Mouse (Mus musculus): ENCODE results near the gene F3. TPM values are rescaled to one million over a fixed set of nuclear protein-coding genes. Genes with fewer than 3 reads are reported as not detected.
A peak's percentile ranks its signal among the peaks of the same experiment; 100 is the strongest.

The F3 gene
- polyA plus RNA-seq, 1 experiment from 2014 or later: 7.8 TPM

- Histone ChIP-seq H3K4me3 (ENCODE audit: low read depth, low read length) (no peak overlapping the region), H3K36me3 (ENCODE audit: control insufficient read depth, insufficient read depth, low read length) (no peaks in the 10 kb centered on the region), H3K9ac (ENCODE audit: low read depth, low read length) (no peak overlapping the region), H3K9me3 (replicated peaks; ENCODE audit: control insufficient read depth, low read length) (no peaks in the 10 kb centered on the region), H3K4me2 (no peak overlapping the region), H3K4me1 (ENCODE audit: control insufficient read depth, insufficient read depth, low read length) (peaks cover 7% of the 10 kb centered on the region; the same call in 1 of the 2 replicates), H3K27ac (ENCODE audit: low read depth, low read length) (no peak overlapping the region), H3K27me3 (ENCODE audit: control insufficient read depth, insufficient read depth, low read length) (no peaks in the 10 kb centered on the region)
- WGBS (ENCODE audit: insufficient replicate concordance): 38% methylated on average over 8 of the region's 8 CpGs
- ATAC-seq (replicated peaks; ENCODE audit: insufficient number of reproducible peaks, low FRiP score, low TSS enrichment): no peak
These were observed 22.9 kb upstream of the F3 start for GRCm38 (mm10) chr3:121700364-121700952.

GRCm38 (mm10) chr3:121703155-121703879 lies 20.0 kb upstream of the F3 start:
- H3K36me3 ChIP-seq (ENCODE audit: control insufficient read depth, insufficient read depth, low read length): no peaks in the 10 kb centered on the region
- no peaks in the 10 kb centered on the region for H3K9me3 ChIP-seq (replicated peaks; ENCODE audit: control insufficient read depth, low read length)
- H3K4me3 ChIP-seq (ENCODE audit: low read depth, low read length): no peak overlapping the region
- WGBS (ENCODE audit: insufficient replicate concordance): 75% methylated on average over 7 of the region's 7 CpGs
- H3K4me1 ChIP-seq (ENCODE audit: control insufficient read depth, insufficient read depth, low read length): peaks cover 9% of the 10 kb centered on the region; the same call in 1 of the 2 replicates
- H3K4me2 ChIP-seq: no peak overlapping the region
- H3K27ac ChIP-seq (ENCODE audit: low read depth, low read length): no peak overlapping the region
- no peak overlapping the region for H3K9ac ChIP-seq (ENCODE audit: low read depth, low read length)
- H3K27me3 ChIP-seq (ENCODE audit: control insufficient read depth, insufficient read depth, low read length): no peaks in the 10 kb centered on the region
- ATAC-seq (replicated peaks; ENCODE audit: insufficient number of reproducible peaks, low FRiP score, low TSS enrichment): no peak

GRCm38 (mm10) chr3:121703880-121704243 lies 19.5 kb upstream of the F3 start:
- Histone ChIP-seq H3K27me3 (ENCODE audit: control insufficient read depth, insufficient read depth, low read length) (no peaks in the 10 kb centered on the region), H3K4me1 (ENCODE audit: control insufficient read depth, insufficient read depth, low read length) (peaks cover 9% of the 10 kb centered on the region; the same call in 1 of the 2 replicates), H3K9ac (ENCODE audit: low read depth, low read length) (no peak overlapping the region), H3K4me2 (no peak overlapping the region), H3K36me3 (ENCODE audit: control insufficient read depth, insufficient read depth, low read length) (no peaks in the 10 kb centered on the region), H3K27ac (ENCODE audit: low read depth, low read length) (no peak overlapping the region), H3K4me3 (ENCODE audit: low read depth, low read length) (no peak overlapping the region), H3K9me3 (replicated peaks; ENCODE audit: control insufficient read depth, low read length) (no peaks in the 10 kb centered on the region)
- 83% methylated on average over 3 of the region's 3 CpGs for WGBS (ENCODE audit: insufficient replicate concordance)
- ATAC-seq (replicated peaks; ENCODE audit: insufficient number of reproducible peaks, low FRiP score, low TSS enrichment): no peak

GRCm38 (mm10) chr3:121706087-121706486 lies 17.2 kb upstream of the F3 start:
- H3K9ac ChIP-seq (ENCODE audit: low read depth, low read length): no peak overlapping the region
- H3K4me3 ChIP-seq (ENCODE audit: low read depth, low read length): no peak overlapping the region
- no peak for ATAC-seq (replicated peaks; ENCODE audit: insufficient number of reproducible peaks, low FRiP score, low TSS enrichment)
- no peak overlapping the region for H3K27ac ChIP-seq (ENCODE audit: low read depth, low read length)
- no peaks in the 10 kb centered on the region for H3K27me3 ChIP-seq (ENCODE audit: control insufficient read depth, insufficient read depth, low read length)
- no peak overlapping the region for H3K4me2 ChIP-seq
- 66% methylated on average over 5 of the region's 5 CpGs for WGBS (ENCODE audit: insufficient replicate concordance)
- no peaks in the 10 kb centered on the region for H3K36me3 ChIP-seq (ENCODE audit: control insufficient read depth, insufficient read depth, low read length)
- 0 out of 2 replicates have a peak, but pooled peaks cover 2% of the 10 kb centered on the region for H3K4me1 ChIP-seq (ENCODE audit: control insufficient read depth, insufficient read depth, low read length)
- no peaks in the 10 kb centered on the region for H3K9me3 ChIP-seq (replicated peaks; ENCODE audit: control insufficient read depth, low read length)

GRCm38 (mm10) chr3:121707106-121707505 lies 16.2 kb upstream of the F3 start:
- Histone ChIP-seq H3K36me3 (ENCODE audit: control insufficient read depth, insufficient read depth, low read length) (no peaks in the 10 kb centered on the region), H3K4me1 (ENCODE audit: control insufficient read depth, insufficient read depth, low read length) (0 out of 2 replicates have a peak, but pooled peaks cover 6% of the 10 kb centered on the region), H3K27me3 (ENCODE audit: control insufficient read depth, insufficient read depth, low read length) (no peaks in the 10 kb centered on the region), H3K4me2 (no peak overlapping the region), H3K27ac (ENCODE audit: low read depth, low read length) (0 out of 2 replicates have a peak overlapping the region, but pooled peaks have one; percentile 29), H3K4me3 (ENCODE audit: low read depth, low read length) (no peak overlapping the region), H3K9me3 (replicated peaks; ENCODE audit: control insufficient read depth, low read length) (no peaks in the 10 kb centered on the region), H3K9ac (ENCODE audit: low read depth, low read length) (no peak overlapping the region)
- 84% methylated on average over 4 of the region's 4 CpGs for WGBS (ENCODE audit: insufficient replicate concordance)
- no peak for ATAC-seq (replicated peaks; ENCODE audit: insufficient number of reproducible peaks, low FRiP score, low TSS enrichment)

GRCm38 (mm10) chr3:121710894-121711531 lies 12.3 kb upstream of the F3 start:
- peaks cover 23% of the 10 kb centered on the region for H3K4me1 ChIP-seq (ENCODE audit: control insufficient read depth, insufficient read depth, low read length)
- no peaks in the 10 kb centered on the region for H3K9me3 ChIP-seq (replicated peaks; ENCODE audit: control insufficient read depth, low read length)
- no peak overlapping the region for H3K4me2 ChIP-seq
- H3K27me3 ChIP-seq (ENCODE audit: control insufficient read depth, insufficient read depth, low read length): no peaks in the 10 kb centered on the region
- 0 out of 2 replicates have a peak overlapping the region, but pooled peaks have one; percentile 62 for H3K27ac ChIP-seq (ENCODE audit: low read depth, low read length)
- no peaks in the 10 kb centered on the region for H3K36me3 ChIP-seq (ENCODE audit: control insufficient read depth, insufficient read depth, low read length)
- no peak for ATAC-seq (replicated peaks; ENCODE audit: insufficient number of reproducible peaks, low FRiP score, low TSS enrichment)
- WGBS (ENCODE audit: insufficient replicate concordance): 78% methylated on average over 7 of the region's 7 CpGs
- H3K4me3 ChIP-seq (ENCODE audit: low read depth, low read length): no peak overlapping the region
- no peak overlapping the region for H3K9ac ChIP-seq (ENCODE audit: low read depth, low read length)

- 68% methylated on average over 4 of the region's 4 CpGs for WGBS (ENCODE audit: insufficient replicate concordance)
- ATAC-seq (replicated peaks; ENCODE audit: insufficient number of reproducible peaks, low FRiP score, low TSS enrichment): no peak
- Histone ChIP-seq H3K27ac (ENCODE audit: low read depth, low read length) (no peak overlapping the region), H3K4me1 (ENCODE audit: control insufficient read depth, insufficient read depth, low read length) (peaks cover 20% of the 10 kb centered on the region), H3K4me2 (no peak overlapping the region), H3K9ac (ENCODE audit: low read depth, low read length) (no peak overlapping the region), H3K9me3 (replicated peaks; ENCODE audit: control insufficient read depth, low read length) (no peaks in the 10 kb centered on the region), H3K4me3 (ENCODE audit: low read depth, low read length) (no peak overlapping the region), H3K27me3 (ENCODE audit: control insufficient read depth, insufficient read depth, low read length) (no peaks in the 10 kb centered on the region), H3K36me3 (ENCODE audit: control insufficient read depth, insufficient read depth, low read length) (no peaks in the 10 kb centered on the region)
These were observed 11.1 kb upstream of the F3 start for GRCm38 (mm10) chr3:121712222-121712621.

GRCm38 (mm10) chr3:121713151-121713701 lies 10.1 kb upstream of the F3 start:
- Histone ChIP-seq H3K27me3 (ENCODE audit: control insufficient read depth, insufficient read depth, low read length) (no peaks in the 10 kb centered on the region), H3K4me3 (ENCODE audit: low read depth, low read length) (peak overlapping the region; percentile 9; the same call in 1 of the 2 replicates), H3K9ac (ENCODE audit: low read depth, low read length) (0 out of 2 replicates have a peak overlapping the region, but pooled peaks have one; percentile 1), H3K4me1 (ENCODE audit: control insufficient read depth, insufficient read depth, low read length) (peaks cover 20% of the 10 kb centered on the region), H3K36me3 (ENCODE audit: control insufficient read depth, insufficient read depth, low read length) (no peaks in the 10 kb centered on the region), H3K27ac (ENCODE audit: low read depth, low read length) (no peak overlapping the region), H3K9me3 (replicated peaks; ENCODE audit: control insufficient read depth, low read length) (no peaks in the 10 kb centered on the region), H3K4me2 (peak overlapping the region; percentile 49)
- no peak for ATAC-seq (replicated peaks; ENCODE audit: insufficient number of reproducible peaks, low FRiP score, low TSS enrichment)
- 23% methylated on average over 17 of the region's 17 CpGs for WGBS (ENCODE audit: insufficient replicate concordance)

Data from heart, embryonic 11.5 days (tissue).